Comparison of ENCODE assay signal across 14 mouse cellular contexts in the genomic region with DNA sequence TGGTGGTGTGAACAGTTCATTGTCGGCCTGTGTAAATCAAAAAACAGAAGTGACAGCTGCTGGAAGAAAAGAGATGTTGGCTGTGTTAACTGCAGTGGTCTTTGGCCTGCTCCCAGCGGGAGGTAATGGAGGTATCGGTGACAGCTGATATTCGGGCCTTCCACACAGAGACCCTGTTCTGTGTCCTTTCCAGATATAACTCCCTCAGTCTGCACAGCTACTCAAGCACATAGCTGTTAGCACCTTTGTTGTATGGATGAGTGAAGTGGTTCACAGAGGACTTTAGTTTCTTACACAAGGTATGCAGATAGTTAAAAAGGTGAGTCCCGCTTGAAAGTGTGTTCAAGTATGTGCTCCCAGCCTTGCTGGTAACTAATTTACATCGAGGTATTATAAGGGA. TPM values are rescaled to one million over a fixed set of nuclear protein-coding genes. Genes with fewer than 3 reads are reported as not detected.
DNase-seq lines count a peak whose midpoint lies in the region; ATAC-seq and TF ChIP-seq lines count a peak whose summit lies in the region.
"Had no signal": no experiment of that assay in that cellular context is flagged by ENCODE, and none has a peak within 500 bp of the region (broad histone marks: within the 10 kb centered on the region; RNA-seq: fewer than 3 reads in every experiment).

No protein-coding gene starts in this region.

- no peaks in the 10 kb centered on the region for H3K79me2 ChIP-seq in heart, adult 2 months (replicated peaks; ENCODE audit: control insufficient read depth, insufficient read depth, low read length)

- H3K9me3 ChIP-seq in heart, embryonic 14.5 days (ENCODE audit: control insufficient read depth, low read length) = no peaks in the 10 kb centered on the region
- no peaks in the 10 kb centered on the region; the same call in 1 of the 2 replicates for H3K9me3 ChIP-seq in forebrain, embryonic 10.5 days
- H3K9me3 ChIP-seq in hindbrain, embryonic 11.5 days (ENCODE audit: control insufficient read depth, low read length) = no peaks in the 10 kb centered on the region
- H3K9me3 ChIP-seq in midbrain, embryonic 14.5 days (ENCODE audit: control insufficient read depth, low read length) = no peaks in the 10 kb centered on the region
- H3K9me3 ChIP-seq: heart, embryonic 10.5 days; kidney, embryonic 15.5 days; limb, embryonic 10.5 days had no signal

- H3K4me3 ChIP-seq in heart, embryonic 14.5 days (ENCODE audit: control insufficient read depth in 1 of 2, insufficient read depth in 1 of 2, low read depth in 1 of 2, low read length in 2 of 2) = no peak overlapping the region
- no peak overlapping the region for H3K4me3 ChIP-seq in heart, adult 2 months
- H3K4me3 ChIP-seq in forebrain, embryonic 10.5 days = no peak overlapping the region
- H3K4me3 ChIP-seq in hindbrain, embryonic 11.5 days (ENCODE audit: low read depth, low read length) = no peak overlapping the region
- no peak overlapping the region for H3K4me3 ChIP-seq in midbrain, embryonic 14.5 days (replicated peaks; ENCODE audit: low read depth, low read length)
- H3K4me3 ChIP-seq: kidney, embryonic 15.5 days; limb, embryonic 10.5 days had no signal

- ATAC-seq in heart, embryonic 14.5 days (ENCODE audit: insufficient number of reproducible peaks, insufficient read depth, low FRiP score, low read depth) = no peak
- ATAC-seq in hindbrain, embryonic 11.5 days (ENCODE audit: low FRiP score) = peak; percentile 23; the same call in 1 of the 2 replicates
- ATAC-seq in midbrain, embryonic 14.5 days (ENCODE audit: low FRiP score, low TSS enrichment) = peak; percentile 25; the same call in 1 of the 2 replicates

- WGBS in heart, embryonic 14.5 days = 28% methylated on average over 6 of the region's 6 CpGs
- 66% methylated on average over 6 of the region's 6 CpGs for WGBS in heart, adult 2 months
- WGBS in forebrain, embryonic 10.5 days = 67% methylated on average over 6 of the region's 6 CpGs
- 44% methylated on average over 6 of the region's 6 CpGs for WGBS in hindbrain, embryonic 11.5 days
- 15% methylated on average over 6 of the region's 6 CpGs for WGBS in midbrain, embryonic 14.5 days

- TF ChIP-seq POLR2A in heart, adult 2 months (IDR thresholded peaks at IDR 0.05; ENCODE audit: insufficient read depth, low read depth, low read length) = no peak

- H3K4me1 ChIP-seq in heart, embryonic 14.5 days (ENCODE audit: control insufficient read depth in 2 of 2, insufficient read depth in 2 of 2, low read length in 2 of 2) = peaks cover 7 to 10% of the 10 kb centered on the region in 2 experiments
- H3K4me1 ChIP-seq in heart, adult 2 months (ENCODE audit: control insufficient read depth, insufficient read depth, low read length) = no peaks in the 10 kb centered on the region
- peaks cover 17% of the 10 kb centered on the region for H3K4me1 ChIP-seq in forebrain, embryonic 10.5 days
- H3K4me1 ChIP-seq in hindbrain, embryonic 11.5 days (replicated peaks; ENCODE audit: control insufficient read depth, insufficient read depth, low read length) = peaks cover 3% of the 10 kb centered on the region; the same call in 1 of the 2 replicates
- peaks cover 10% of the 10 kb centered on the region for H3K4me1 ChIP-seq in midbrain, embryonic 14.5 days (ENCODE audit: control insufficient read depth, insufficient read depth, low read length)

- peak overlapping the region; percentile 22 for H3K4me2 ChIP-seq in heart, embryonic 14.5 days (ENCODE audit: low read length)
- H3K4me2 ChIP-seq in hindbrain, embryonic 11.5 days (replicated peaks; ENCODE audit: low read depth, low read length) = no peak overlapping the region
- H3K4me2 ChIP-seq in midbrain, embryonic 14.5 days (ENCODE audit: low read length) = peak overlapping the region; percentile 41; the same call in 1 of the 2 replicates
- H3K4me2 ChIP-seq: kidney, embryonic 15.5 days had no signal

- H3K27me3 ChIP-seq in heart, embryonic 14.5 days (ENCODE audit: control insufficient read depth, insufficient read depth, low read length) = no peaks in the 10 kb centered on the region
- H3K27me3 ChIP-seq in heart, adult 2 months (ENCODE audit: control insufficient read depth, insufficient read depth, low read length) = no peaks in the 10 kb centered on the region
- H3K27me3 ChIP-seq in forebrain, embryonic 10.5 days (ENCODE audit: poor library complexity, severe bottlenecking) = no peaks in the 10 kb centered on the region
- H3K27me3 ChIP-seq in hindbrain, embryonic 11.5 days (ENCODE audit: control insufficient read depth, insufficient read depth, low read length) = no peaks in the 10 kb centered on the region
- no peaks in the 10 kb centered on the region for H3K27me3 ChIP-seq in midbrain, embryonic 14.5 days (ENCODE audit: control insufficient read depth, insufficient read depth, low read length)
- H3K27me3 ChIP-seq: kidney, embryonic 15.5 days had no signal

- intact Hi-C loops in heart, adult 2 months (cut with DNase I) = no loop called here

- no peak for TF ChIP-seq CTCF in heart, adult 2 months (IDR thresholded peaks at IDR 0.05)

- no peak overlapping the region for H3K9ac ChIP-seq in heart, embryonic 14.5 days (ENCODE audit: low read length)
- no peak overlapping the region for H3K9ac ChIP-seq in heart, adult 2 months (ENCODE audit: low read depth, low read length)
- no peak overlapping the region for H3K9ac ChIP-seq in hindbrain, embryonic 11.5 days (ENCODE audit: low read depth, low read length)
- H3K9ac ChIP-seq in midbrain, embryonic 14.5 days (replicated peaks; ENCODE audit: low read length) = no peak overlapping the region; the same call in 1 of the 2 replicates
- H3K9ac ChIP-seq: kidney, embryonic 15.5 days; liver, embryonic 14.5 days had no signal

- peak overlapping the region; percentile 33 to 46; a peak in 2 of 4 replicates for H3K27ac ChIP-seq in heart, embryonic 14.5 days (replicated peaks in 1 of 2; ENCODE audit: control insufficient read depth in 1 of 2, insufficient read depth in 1 of 2, low read depth in 2 of 2, low read length in 2 of 2)
- H3K27ac ChIP-seq in heart, adult 2 months = no peak overlapping the region
- peak overlapping the region; percentile 74 for H3K27ac ChIP-seq in forebrain, embryonic 10.5 days
- peak overlapping the region; percentile 71; the same call in 1 of the 2 replicates for H3K27ac ChIP-seq in hindbrain, embryonic 11.5 days (ENCODE audit: low read depth, low read length)
- H3K27ac ChIP-seq in midbrain, embryonic 14.5 days (replicated peaks; ENCODE audit: low read depth, low read length) = peak overlapping the region; percentile 81
- H3K27ac ChIP-seq: heart, embryonic 10.5 days; kidney, embryonic 15.5 days; limb, embryonic 10.5 days; liver, embryonic 14.5 days had no signal

- DNase-seq in heart, adult 2 months = no peak
- no peak for DNase-seq in forebrain, embryonic 10.5 days (ENCODE audit: extremely low spot score, low spot score)
- DNase-seq in hindbrain, embryonic 11.5 days (ENCODE audit: low spot score) = peak; percentile 23
- DNase-seq in midbrain, embryonic 14.5 days = peak; percentile 36
- DNase-seq in kidney, adult 18-20 months = no peak
- DNase-seq in thymus, adult 18-20 months = no peak
- DNase-seq in cerebellum, adult 8-10 months = no peak
- DNase-seq: adrenal gland, postnatal 14 days; lung, postnatal 10 days had no signal

- H3K36me3 ChIP-seq in heart, embryonic 14.5 days (ENCODE audit: control insufficient read depth, insufficient read depth, low read length) = peaks cover 19% of the 10 kb centered on the region
- no peaks in the 10 kb centered on the region; the same call in none of the 2 replicates for H3K36me3 ChIP-seq in heart, adult 2 months (ENCODE audit: control insufficient read depth, insufficient read depth, low read length)
- peaks cover 12% of the 10 kb centered on the region for H3K36me3 ChIP-seq in forebrain, embryonic 10.5 days (replicated peaks)
- H3K36me3 ChIP-seq in hindbrain, embryonic 11.5 days (ENCODE audit: control insufficient read depth, insufficient read depth, low read length) = no peaks in the 10 kb centered on the region
- peaks cover 18% of the 10 kb centered on the region for H3K36me3 ChIP-seq in midbrain, embryonic 14.5 days (ENCODE audit: control insufficient read depth, insufficient read depth, low read length)
- H3K36me3 ChIP-seq: limb, embryonic 10.5 days had no signal

- TF ChIP-seq EP300 in heart, adult 2 months (IDR thresholded peaks at IDR 0.05; ENCODE audit: insufficient read depth, low read depth, low read length) = no peak

RNA-seq across cellular contexts. Expression of gene Fam214a, which starts 7.9 kb away (rescaled TPM):
- polyA plus RNA-seq in heart, embryonic 14.5 days (2014; fragmentation: Nextera tagmentation; extraction: Ambion mirVana) = 14.3 and 15.4 TPM in 2 replicates
- total RNA-seq in heart, adult 2 months (2021) = 10 to 100 TPM; 20.6 to 30.2 TPM
- polyA plus RNA-seq in heart, adult 2 months (2012; rRNA removed) = 10.7 and 16.5 TPM in 2 replicates
- 8.0 and 10.3 TPM in 2 replicates for polyA plus RNA-seq in forebrain, embryonic 10.5 days (2016; fragmentation: Nextera tagmentation; extraction: Ambion mirVana)
- polyA plus RNA-seq in hindbrain, embryonic 11.5 days (2014; fragmentation: Nextera tagmentation; extraction: Ambion mirVana) = 17.9 and 18.7 TPM in 2 replicates
- polyA plus RNA-seq in midbrain, embryonic 14.5 days (2014; fragmentation: Nextera tagmentation; extraction: Ambion mirVana) = 26.0 and 35.9 TPM in 2 replicates

Comparison
In these comparisons a context has a peak if more than half of its experiments do, and no peak if none do; other contexts are left out.
1. DNase-seq: peak in hindbrain, embryonic 11.5 days (single experiment) and midbrain, embryonic 14.5 days (single experiment); none in heart, adult 2 months (0 of 2), forebrain, embryonic 10.5 days (single experiment), kidney, adult 18-20 months (single experiment), thymus, adult 18-20 months (0 of 2) and cerebellum, adult 8-10 months (single experiment).